Mouse (Mus musculus): ENCODE measurements at regions not wholly inside any gene's neighbourhood (a gene's known extent, or its start where the extent isn't known, plus 50 kb on each side); places are given as distances from the start of the nearest gene placed in this dataset.
A peak's percentile ranks its signal among the peaks of the same experiment; 100 is the strongest.

- DNase-seq, result no peak
Observed at GRCm38 (mm10) chr4:35477211-35478005, 251.4 kb upstream of the C9orf72 start.

DNA sequence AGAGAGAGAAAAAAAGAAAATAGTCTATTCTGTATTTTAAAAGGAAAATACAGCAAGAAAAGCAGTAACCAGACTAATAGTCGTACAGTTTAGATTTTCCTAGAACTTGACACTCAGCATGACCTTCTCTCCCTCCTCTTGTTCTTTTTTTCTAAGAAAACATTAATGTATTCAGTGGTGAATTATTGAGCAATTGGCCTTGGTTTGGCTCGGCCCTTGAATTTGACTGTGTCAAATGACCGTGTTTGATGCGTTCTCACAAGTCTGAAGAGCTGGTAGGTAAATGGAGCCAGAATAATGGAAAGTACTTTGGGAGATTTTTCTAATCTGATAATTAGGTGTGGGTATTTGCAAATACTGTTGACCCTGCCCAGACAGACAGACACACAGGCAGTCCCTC, 248.0 kb upstream of the C9orf72 start:
- DNase-seq, result peak; percentile 13
